Mouse (Mus musculus): ENCODE results near the gene Mrap.

DNA sequence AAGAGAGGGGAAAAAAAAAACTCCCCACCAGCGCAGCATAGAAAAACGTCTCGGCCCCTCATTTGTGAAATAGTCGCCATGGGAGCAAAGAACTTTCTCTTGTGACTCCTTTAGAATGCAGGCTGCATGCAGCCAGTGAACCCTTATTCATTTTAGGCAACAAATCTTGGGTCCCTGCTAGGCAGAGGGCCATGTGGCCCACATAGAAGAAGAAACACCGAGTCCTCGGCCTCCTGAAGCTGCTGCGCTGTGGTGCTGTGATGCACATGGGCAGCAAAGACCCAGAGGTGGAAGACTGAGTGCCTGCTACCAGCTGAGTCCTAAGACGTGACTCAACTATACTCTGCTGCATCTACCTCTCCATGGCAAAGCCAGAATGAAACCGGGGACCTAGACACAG lies 41.7 kb upstream of the Mrap start:
- TF ChIP-seq EP300 (IDR thresholded peaks at IDR 0.05; ENCODE audit: low read length) = no peak
- TF ChIP-seq CTCF (conservative IDR thresholded peaks at IDR 0.05 in 1 of 2, IDR thresholded peaks at IDR 0.05 in 1 of 2; ENCODE audit: low read depth in 2 of 2, low read length in 2 of 2) = no peak

Data from CH12.LX (cell line).